Mouse (Mus musculus) naive thymus-derived CD4-positive, alpha-beta T cell, adult 2 months (primary cell): ENCODE data around the gene Mns1.
"Not testable (repeated sequence)": the region's sequence is repeated elsewhere in the genome, so short reads cannot be mapped to it uniquely, and the experiment has no call there.

Experiments
- DNase-seq: peaks from one replicate; pipeline ENCODE4 v3.0.0-alpha.2; 2011; ENCODE audit warnings: low read depth

Mns1 gene

DNA sequence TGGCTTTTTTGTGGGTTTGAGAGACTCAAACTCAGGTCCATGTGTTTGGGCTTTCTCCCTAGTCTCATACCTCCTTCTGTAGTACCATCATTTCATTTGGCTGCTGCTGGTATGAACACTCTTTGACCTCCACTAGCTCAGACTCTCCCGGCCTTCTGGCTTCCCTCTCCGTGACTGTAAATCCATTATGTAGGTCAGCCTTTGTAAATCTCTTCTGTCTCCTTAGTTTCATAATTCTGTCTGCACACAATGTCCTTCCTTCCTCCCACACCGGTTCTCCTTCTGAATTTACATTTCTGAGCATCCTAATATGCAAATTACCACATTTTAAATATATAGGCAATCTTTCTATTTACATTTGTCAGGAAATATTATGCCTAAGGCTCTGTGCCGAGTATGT lies 9.9 kb upstream of the Mns1 start:
- DNase-seq: no peak

DNA sequence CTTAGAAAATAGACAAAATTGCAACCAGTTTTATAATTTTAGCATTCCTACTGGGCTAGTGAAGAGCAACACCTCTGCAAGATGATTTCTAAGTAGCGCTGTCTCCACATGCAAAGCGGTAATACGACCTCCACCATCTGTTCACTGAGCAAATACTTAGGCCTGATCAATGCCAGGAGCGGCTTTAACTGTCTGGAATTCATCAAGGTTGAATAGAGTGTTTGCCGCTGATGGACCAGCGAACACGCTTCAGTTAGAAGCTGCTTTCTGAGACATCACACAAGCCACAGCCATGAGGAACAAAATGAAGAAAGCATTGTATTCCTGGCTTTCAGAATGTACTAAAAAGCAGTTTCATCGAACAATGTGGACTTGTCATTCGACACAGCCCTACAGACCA lies 2.9 kb upstream of the Mns1 start:
- no peak for DNase-seq

DNA sequence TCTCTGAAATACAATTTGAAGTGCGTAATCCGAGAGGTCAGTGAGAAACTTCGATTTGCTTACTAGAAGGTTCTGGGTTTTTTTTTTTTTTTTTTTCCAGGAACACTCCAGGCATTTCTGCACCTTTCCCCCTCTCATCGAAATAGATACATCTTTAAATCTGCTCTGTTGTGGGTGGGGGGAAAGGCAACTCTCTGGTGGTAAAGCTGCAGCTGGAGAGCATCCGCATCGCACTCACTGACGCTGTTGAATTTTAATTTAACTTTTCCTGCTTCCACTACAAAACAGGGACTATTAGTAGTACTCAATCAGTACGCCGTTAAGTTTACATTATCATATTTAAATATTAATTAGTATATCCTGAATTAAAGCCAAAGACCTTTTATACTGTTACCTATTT lies 938 bp downstream of the Mns1 start:
- DNase-seq: no peak

DNA sequence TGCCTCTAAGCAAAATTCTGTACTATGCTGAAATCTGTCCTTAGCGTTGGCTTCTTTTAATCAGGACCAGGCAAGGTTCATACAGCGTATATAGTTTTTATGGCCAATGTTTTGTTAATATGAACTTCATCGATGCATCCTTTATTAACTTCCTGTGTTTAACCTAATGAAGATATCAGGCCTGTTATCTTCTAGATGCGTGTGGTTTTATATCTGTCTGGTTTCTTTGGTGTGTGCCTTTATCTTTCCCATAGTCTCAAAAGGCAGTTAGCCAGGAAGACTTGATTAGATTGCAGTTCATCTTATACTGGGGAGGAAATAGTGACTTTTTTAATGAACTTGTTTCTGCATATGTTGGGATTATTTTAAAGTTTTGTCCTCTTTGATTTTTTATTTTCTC lies 2.5 kb downstream of the Mns1 start:
- no peak for DNase-seq

DNA sequence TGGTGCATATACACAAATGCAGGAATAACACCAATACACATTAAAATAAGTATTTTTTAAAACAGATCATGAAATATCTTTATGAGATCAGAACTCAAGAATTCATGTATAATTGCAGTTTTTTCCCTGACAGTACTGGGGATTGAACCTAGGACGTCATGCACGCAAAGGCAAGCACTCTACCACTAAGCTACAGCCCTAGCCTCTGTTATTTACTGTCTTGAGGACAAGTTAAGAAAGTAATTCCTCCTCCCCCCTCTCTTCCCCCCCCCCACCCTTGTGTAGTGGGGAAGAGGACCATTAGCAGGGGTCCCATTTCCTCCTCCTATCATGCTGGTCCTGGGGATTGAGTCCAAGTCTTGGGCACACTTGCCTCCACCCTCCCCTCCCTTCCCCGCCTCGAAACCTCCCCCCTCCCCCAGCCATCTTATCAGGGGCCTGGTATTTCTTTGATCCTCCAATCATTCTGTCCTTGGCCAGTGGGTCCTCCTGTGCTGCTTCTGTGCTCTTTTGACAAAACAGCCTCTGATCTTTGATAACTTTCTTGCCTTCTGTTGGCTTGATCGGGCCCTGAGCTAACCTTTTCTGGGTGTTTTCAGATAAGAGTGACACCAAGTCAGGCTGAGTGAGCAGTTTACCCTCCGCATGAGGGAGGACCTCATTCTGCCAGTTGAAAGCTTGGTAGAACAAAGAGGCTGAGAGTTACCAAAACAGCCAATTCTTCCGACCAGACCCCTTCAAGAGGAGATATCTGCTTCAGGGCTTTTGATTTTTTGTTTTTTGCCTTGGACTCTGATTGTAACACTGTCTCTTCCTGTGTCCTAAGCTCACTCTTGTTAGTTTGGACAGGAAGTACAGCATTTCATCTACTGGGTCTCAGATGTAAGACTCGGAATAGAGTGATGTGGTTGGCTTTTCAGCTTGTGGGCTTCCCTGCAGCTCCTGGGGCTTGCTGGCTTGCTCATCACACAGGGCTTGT lies 3.4 kb downstream of the Mns1 start:
- DNase-seq: peak; percentile 55

DNA sequence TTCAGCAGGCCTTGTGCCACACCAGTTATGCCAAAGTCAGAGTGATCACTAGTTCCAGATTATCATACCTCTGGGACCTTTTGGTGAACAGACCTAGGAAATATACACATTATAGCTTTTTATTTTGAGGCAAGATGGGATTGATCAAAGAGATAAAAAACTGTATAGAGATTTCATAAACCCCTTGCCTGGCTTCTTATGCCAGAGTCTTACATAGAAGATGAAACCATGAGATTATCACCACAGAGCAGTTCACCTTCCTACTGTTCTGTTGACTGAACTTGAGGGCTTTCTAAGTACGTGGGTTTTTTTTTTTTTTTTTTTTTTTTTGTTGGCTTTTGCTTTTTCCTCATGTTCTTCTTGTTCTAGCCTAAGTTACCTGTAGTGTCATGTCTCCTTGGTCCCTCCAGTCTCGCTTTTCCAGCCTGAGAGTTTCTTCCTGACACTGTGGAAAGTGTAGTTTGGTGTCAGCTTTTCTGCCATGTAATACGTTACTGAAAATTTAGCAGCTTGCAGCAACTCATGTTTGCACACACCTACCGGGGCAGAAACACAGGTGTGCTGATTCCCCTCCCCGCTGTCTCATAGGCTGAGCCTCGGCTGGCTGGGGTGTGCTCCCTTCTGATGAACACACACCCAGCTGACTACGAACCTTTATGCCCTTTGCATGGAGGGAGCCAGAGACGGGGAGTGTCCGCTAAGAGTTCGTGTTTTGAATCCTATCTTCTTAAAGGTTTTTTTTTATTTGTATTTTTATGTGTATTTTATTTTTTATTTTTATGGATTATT lies 4.3 kb downstream of the Mns1 start:
- DNase-seq: no peak

DNA sequence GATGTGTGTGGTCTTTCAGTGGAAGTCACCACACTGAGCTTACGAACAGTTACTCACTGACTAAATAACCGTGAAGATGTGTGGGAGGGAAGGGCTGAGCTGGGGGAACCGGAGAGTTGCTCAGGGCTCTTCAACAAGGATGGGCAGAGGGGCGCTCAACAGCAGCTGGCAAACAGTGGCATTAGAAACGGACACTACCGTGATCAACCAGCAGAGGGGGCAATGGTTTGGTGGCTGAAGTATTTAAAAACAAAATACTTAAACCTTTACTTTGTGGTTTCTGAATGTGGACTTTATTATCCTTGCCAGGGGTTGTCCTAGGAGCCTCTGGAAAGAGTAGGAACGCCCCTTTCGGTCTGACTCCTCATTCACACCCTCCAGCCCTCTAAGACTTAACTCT lies 10.2 kb downstream of the Mns1 start:
- peak; percentile 88 for DNase-seq

DNA sequence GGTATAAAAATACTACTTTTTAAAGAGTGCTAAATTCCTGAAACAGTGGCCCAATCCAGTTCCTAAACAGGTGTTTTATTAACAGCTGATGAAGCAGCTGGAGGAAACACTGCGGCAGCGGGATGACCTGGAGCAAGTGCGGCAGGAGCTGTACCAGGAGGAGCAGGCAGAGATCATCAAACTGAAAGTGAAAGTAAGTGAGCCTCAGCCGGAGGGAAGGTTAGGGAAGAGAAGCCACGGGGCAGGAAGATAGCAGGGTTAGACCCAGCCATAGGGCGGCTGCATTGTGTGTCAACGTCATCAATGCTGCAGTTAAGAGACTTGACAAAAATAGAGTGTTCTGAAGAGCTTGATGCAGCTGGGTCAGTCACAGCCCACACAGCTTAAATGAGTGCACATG lies 11.6 kb downstream of the Mns1 start:
- peak; percentile 85 for DNase-seq

DNA sequence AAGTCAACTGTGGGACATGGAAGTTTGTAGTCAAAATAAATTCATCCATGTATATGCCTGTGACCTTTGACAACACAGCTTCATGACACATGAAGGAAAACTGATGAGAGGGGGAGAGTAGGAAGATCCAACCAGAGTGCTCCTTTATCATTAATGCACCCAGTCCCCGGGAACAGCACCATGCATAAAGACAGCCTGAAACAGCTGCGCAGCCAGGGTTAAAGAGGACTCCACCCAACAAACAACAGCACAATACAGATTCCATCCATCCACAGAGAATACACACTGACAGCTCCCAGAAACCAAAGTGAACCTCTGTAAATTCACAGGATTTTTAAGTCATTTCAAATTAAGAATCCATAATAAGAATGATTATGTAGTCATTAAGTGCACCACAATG lies 12.0 kb downstream of the Mns1 start:
- no peak for DNase-seq

DNA sequence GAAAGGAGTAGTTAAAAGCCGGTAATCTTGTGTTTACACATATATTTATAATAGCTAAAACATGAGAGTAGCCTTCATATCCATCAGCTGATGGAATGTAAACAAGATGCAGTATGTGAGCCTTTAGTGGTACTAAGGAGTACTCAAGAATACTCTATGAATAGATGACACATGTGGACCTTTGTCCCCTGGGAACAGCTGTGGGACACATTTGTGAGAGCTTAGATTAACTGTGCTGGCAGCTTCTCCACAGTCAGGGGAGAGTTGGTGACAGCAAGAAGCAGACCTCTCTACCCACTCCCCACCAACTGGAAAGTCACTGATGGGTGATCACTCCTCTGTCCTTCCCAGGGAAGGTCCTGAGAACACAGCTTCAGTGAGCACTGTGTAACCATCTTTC lies 12.6 kb downstream of the Mns1 start:
- no peak for DNase-seq

DNA sequence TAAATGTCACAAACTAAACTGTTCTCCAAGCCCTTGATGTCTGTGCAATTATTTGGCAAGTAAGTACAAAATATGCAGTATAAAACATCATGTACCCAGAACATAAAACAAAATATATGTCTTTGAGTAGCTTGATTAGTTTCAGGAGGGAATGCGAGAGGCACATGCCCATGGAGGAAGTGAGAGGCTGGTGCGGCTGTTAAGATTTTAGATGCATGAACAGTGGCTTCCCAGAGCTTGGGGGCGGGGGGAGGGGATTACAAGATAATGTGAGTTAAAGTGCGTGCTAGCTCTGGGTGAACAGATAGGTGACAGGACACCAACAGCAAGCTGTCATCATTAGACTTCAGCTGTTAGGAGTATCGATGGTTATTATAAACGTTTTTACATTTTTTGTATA lies 13.3 kb downstream of the Mns1 start:
- no peak for DNase-seq

DNA sequence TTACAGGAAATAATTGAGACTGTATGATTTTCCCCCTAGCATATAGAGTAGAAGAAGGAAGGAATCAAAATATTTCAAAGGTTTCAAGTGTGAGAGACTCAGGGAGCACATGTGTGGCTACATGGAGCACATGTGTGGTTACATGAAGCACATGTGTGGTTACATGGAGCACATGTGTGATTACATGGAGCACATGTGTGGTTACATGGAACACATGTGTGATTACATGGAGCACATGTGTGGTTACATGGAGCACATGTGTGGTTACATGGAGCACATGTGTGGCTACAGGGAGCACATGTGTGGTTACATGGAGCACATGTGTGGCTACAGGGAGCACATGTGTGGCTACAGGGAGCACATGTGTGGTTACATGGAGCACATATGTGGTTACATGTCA lies 16.5 kb downstream of the Mns1 start:
- not testable (repeated sequence) for DNase-seq

DNA sequence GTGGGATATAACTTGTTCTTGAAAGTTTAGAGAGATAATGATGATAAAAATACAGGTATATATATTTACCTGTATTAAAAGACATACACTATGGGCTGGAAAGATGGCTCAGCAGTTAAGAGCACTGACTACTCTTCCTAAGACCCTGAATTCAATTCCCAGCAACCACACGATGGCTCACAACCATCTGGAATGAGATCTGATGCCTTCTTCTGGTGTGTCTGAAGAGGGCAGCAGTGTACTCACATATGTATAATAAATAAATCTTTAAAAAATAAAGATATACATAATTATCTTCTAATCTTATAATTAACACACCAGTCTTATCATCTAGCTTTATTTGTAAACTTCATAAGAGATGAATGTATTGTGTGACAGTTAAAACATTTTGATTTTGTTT lies 18.6 kb downstream of the Mns1 start:
- DNase-seq: no peak

DNA sequence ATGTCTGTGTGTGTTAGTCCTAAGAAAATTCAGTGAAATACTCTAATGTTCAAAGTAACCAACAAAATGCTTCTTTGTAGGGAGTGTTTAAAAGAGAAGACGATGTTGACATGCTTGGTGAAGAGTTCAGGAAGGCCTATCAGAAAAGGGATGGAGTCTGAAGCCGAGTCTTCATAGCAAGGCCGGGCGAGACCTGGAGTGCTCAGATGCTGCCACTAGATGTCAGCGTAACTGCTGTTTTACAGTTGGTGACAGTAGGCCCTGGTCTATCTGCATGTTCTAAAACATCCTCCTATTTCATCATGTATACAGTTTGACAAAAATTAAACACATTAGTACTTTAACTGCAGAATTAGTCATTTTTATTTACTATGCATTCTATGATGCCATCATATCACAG lies 20.4 kb downstream of the Mns1 start:
- peak; percentile 87 for DNase-seq

DNA sequence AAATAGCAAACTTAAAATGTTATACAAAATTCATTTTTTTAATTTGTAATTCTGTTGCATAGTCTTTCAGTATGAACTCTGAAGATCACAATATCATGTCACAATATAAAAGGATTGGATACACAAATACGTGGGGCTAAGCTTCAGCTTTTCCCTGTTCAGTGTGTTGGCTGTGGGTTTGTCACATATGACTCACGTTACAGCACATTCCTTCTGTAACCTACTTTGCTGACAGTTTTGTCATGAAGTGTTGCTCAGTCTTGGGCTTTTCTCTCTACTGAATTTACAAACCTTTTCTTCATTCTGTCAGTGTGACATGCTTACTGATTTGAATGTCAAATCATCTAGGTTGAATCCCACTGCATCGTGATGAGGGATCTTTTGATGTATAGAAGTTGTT lies 21.9 kb downstream of the Mns1 start:
- DNase-seq: no peak

DNA sequence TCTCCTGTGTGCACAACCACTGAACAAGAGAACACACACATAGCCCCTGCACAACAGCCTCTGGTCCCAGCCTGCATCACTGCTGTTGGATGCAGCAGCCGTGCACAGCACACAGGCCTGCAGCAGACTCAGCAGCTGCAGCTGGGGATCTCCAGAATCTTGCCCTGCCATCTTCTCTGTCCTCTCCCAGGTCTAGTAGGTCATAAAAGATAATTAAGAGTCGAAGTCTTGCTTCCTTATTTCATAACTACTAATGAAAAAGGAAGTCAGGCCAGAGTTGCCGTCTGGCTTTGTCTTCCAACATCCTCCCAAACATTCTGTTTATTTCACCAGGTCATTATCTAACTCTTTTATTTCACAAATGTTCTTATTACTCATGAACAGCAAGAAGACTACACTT lies 23.0 kb downstream of the Mns1 start:
- no peak for DNase-seq

DNA sequence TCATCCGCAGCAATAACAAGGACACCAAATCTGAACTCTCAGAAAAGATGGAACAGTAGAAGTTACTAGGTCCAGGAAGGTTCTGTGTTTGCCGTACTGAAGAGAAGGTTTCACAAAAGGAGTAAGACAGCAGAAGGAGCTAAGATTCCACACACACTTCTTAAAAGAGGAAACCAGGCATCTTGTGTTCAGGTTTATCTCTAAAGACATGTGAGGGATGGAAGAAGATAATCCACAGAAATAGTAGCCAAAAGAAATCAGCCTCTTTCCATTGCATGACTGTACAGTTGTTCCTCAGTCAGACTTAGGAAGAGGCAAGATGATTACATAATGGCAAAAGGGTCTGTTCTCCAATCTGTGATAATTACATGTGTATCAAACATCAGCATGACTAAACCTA lies 24.6 kb downstream of the Mns1 start:
- no peak for DNase-seq

DNA sequence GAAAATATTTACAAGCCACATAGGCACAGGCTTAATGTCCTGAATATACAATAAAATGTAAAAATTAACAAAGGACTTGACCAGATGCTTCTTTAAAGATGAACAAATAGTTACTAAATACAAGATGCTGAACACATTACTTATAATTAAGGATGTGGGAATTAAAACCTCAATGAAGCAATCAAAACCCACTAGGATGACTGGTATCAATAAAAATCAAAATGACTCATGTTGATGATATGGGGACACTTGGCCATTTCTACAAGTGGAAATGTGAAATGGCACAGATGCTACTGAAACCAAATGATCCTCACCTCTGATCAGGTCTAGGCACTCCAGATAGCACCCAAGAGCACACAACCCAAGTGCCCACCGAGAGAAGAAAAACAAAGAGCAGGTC lies 27.0 kb downstream of the Mns1 start:
- DNase-seq: no peak

DNA sequence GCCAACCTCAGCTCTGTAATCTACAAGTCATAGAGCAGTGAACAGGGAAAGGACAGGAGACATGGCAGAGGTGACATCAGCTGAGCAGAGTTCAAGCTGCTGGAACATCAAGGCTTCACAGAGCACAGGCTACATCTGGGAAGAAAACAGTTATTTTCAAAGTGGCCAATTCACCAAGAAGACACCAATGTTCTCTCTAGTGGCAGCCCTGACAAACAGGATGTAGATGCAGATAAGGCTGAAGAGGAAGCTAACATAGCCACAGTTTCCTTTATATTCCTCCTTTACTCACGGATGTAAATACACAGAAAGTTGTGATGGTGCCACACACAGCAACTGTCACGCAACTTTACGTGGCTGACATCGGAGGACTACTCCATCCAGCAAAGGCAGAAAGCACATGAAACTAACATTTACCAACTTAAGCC lies 28.0 kb downstream of the Mns1 start:
- peak; percentile 83 for DNase-seq

DNA sequence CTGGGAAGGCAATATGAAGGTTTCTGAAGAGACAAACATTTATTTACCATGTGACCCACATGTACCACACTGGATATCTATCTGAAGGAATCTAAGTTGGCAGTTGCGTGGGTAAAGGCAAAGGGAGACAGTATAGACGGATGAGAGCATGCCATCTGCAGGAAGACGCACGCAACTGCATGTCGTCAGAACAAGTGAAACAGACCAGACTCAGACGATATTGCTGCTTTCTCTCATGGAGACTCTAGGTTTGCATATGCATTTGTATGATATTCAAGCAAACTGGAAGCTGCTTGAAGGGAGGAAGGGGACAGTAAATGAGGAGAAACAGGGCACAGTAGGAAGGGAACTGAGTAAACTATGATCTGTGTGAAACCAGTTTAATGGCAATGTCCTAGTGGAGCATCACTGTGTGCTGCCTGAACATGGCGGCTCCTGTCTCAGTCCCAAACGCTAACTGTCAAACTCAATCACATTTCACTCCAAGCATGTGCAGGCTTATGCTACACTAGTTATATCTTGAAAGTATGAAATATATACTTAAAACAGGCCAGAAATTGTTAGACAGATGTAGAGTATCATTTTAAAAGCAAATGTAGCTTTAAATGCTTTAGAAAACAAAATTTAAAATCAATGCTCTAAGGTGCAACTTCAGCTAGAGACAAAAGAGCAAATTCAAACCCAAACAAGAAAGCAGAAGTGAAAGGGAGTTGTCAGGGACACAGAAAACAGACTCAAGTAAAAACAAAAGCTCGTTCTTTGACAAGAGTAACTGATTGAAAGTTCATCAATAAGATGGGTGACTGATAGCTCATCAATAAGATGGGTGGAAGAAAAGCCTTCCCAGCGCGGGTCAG lies 30.0 kb downstream of the Mns1 start:
- DNase-seq: peak; percentile 82

DNA sequence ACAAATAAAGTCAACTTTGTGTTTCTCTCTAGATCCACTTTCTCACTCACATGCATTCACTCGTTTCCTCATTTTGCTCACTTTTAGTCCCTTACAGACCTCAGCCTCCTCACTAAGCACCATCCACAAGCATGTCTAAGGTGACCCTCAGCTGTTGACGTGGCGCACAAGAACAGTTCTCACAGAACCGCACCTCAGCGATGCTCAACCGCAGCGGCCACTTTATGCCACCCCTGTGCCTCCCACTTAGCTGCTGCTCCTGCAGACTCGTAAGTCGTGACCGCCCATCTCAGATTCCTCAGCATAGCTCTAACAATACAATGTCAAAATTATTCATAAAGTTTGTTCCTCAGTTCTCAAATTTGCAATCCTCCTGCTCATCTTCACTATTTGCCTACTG lies 30.8 kb downstream of the Mns1 start:
- DNase-seq: no peak

DNA sequence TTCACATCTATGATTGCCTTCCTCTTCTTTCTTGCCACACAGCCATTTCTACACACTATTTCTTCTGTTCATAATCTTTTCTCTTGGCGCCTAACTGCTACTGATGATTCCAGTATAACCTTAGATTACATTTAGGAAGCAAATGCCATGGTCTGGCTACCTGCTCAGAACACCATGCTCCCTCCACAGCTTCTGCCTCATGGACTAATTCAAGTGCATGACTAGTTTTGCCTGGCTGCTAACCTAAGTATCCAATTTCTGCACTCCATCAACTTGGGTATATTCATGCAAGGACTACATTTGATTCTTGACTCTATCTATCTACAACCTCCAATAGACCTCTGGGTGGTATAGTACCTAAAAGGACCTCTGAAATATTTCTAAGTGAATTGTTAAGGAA lies 32.0 kb downstream of the Mns1 start:
- DNase-seq: no peak
